Mouse (Mus musculus) lung, postnatal 0 days (tissue): ENCODE data around the gene Eif4a1. TPM values are rescaled to one million over a fixed set of nuclear protein-coding genes. Genes with fewer than 3 reads are reported as not detected.

ENCODE experiments used
- ATAC-seq: fragments of 200-750 bp; cut with Nextera tagmentation; 2 replicates; pipeline ENCODE4 v1.8.0; 2017; ENCODE audit warnings: moderate library complexity
- DNase-seq: peaks from one replicate; pipeline ENCODE4 v3.0.0-alpha.2; 2016; ENCODE audit warnings: low spot score
- H3K27ac ChIP-seq: fragments of 300-500 bp; sonication (generic); 2 replicates; pipeline ENCODE4 v1.5.1; 2014; ENCODE audit warnings: antibody characterized with exemption, mild to moderate bottlenecking, low read length, mixed read lengths
- H3K27me3 ChIP-seq: fragments of 300-500 bp; sonication (generic); replicated peaks from 2 replicates; pipeline ENCODE4 v1.6.1; 2014; ENCODE audit warnings: low read length, mixed read lengths; ENCODE audit not compliant: insufficient read depth
- H3K36me3 ChIP-seq: fragments of 300-500 bp; sonication (generic); 2 replicates; pipeline ENCODE4 v1.6.1; 2014; ENCODE audit warnings: low read length, mixed read lengths; ENCODE audit not compliant: insufficient read depth
- H3K4me1 ChIP-seq: fragments of 300-500 bp; sonication (generic); 2 replicates; pipeline ENCODE4 v1.6.1; 2014; ENCODE audit warnings: antibody characterized with exemption, low read depth, low read length, mixed read lengths; ENCODE audit not compliant: insufficient read depth
- H3K4me2 ChIP-seq: fragments of 300-500 bp; sonication (generic); replicated peaks from 2 replicates; pipeline ENCODE4 v1.6.1; 2014; ENCODE audit warnings: low read depth, mild to moderate bottlenecking, low read length, moderate library complexity, mixed read lengths
- H3K4me3 ChIP-seq: fragments of 300-500 bp; sonication (generic); 2 replicates; pipeline ENCODE4 v1.5.1; 2014; ENCODE audit warnings: low read depth, low read length
- H3K9ac ChIP-seq: fragments of 300-500 bp; sonication (generic); replicated peaks from 2 replicates; pipeline ENCODE4 v1.6.1; 2014; ENCODE audit warnings: low read depth, mild to moderate bottlenecking
- H3K9me3 ChIP-seq: fragments of 300-500 bp; sonication (generic); 2 replicates; pipeline ENCODE4 v1.6.1; 2016; ENCODE audit warnings: low read length, mixed read lengths
- CTCF ChIP-seq: IDR thresholded peaks from 2 replicates; pipeline ENCODE4 v1.5.1; 2016; ENCODE audit warnings: antibody characterized with exemption, mild to moderate bottlenecking
- EP300 ChIP-seq: IDR thresholded peaks from 2 replicates; pipeline ENCODE4 v1.6.1; 2016; ENCODE audit warnings: antibody characterized with exemption, mild to moderate bottlenecking, control low read depth
- WGBS: fragments of 180-500 bp; shearing (Covaris S2); extraction: QIAGEN DNeasy Blood & Tissue Kit; methylation state at CpG from one replicate; pipeline ENCODE4 v1.1.7; 2014; 5-methylcytosine and 5-hydroxymethylcytosine counted together
- polyA plus RNA-seq: library from polyadenylated mRNA; unstranded; fragments of >200 nt; fragmentation: Nextera tagmentation; extraction: Ambion mirVana; gene quantifications from 2 replicates; pipeline ENCODE4 v1.2.1, GENCODE M21; 2015

Eif4a1 gene
- polyA plus RNA-seq, 1 experiment from 2014 or later: 286 TPM

DNA sequence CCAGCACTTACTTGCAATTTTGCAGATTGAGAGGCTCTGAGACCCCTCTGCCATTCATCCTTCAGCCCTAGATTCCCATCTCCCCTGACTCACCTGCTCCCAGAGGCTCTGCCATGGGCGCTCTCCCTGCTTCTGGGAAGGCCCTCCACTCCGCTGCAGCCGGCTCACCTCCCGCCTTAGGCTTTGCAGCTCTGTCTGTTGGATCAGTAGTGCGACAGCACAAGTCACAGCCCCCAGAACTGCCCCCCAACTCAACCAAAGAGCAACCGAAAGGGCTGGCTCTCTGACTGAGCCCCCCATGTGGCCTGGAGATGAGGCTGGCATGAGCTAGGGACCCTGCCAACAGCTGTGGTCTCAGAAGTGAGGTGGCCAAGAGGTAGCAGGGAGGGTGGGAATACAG, 12.7 kb upstream of the Eif4a1 start:
- H3K4me3 ChIP-seq: no peak overlapping the region
- TF ChIP-seq CTCF (no peak), EP300 (no peak)
- H3K4me2 ChIP-seq: peak overlapping the region; percentile 51
- no peak overlapping the region for H3K9ac ChIP-seq
- H3K27me3 ChIP-seq: no peaks in the 10 kb centered on the region
- ATAC-seq (no peak), DNase-seq (no peak)
- H3K4me1 ChIP-seq: peaks cover 41% of the 10 kb centered on the region
- H3K36me3 ChIP-seq: no peaks in the 10 kb centered on the region
- H3K9me3 ChIP-seq: no peaks in the 10 kb centered on the region
- peak overlapping the region; percentile 95 for H3K27ac ChIP-seq
- WGBS: 88% methylated on average over 6 of the region's 6 CpGs

- WGBS: 65% methylated on average over 12 of the region's 12 CpGs
- Histone ChIP-seq H3K36me3 (no peaks in the 10 kb centered on the region), H3K4me2 (no peak overlapping the region), H3K4me1 (peaks cover 41% of the 10 kb centered on the region), H3K9ac (0 out of 2 replicates have a peak overlapping the region, but pooled peaks have one; percentile 8), H3K27me3 (no peaks in the 10 kb centered on the region), H3K27ac (peak overlapping the region; percentile 95), H3K9me3 (no peaks in the 10 kb centered on the region), H3K4me3 (no peak overlapping the region)
- DNase-seq (peak; percentile 73), ATAC-seq (no peak)
- no peak for TF ChIP-seq CTCF
- TF ChIP-seq EP300: 0 out of 2 replicates have a peak, but pooled peaks have one; percentile 25
Observed at GRCm38 (mm10) chr11:69684128-69684745, 12.0 kb upstream of the Eif4a1 start.

DNA sequence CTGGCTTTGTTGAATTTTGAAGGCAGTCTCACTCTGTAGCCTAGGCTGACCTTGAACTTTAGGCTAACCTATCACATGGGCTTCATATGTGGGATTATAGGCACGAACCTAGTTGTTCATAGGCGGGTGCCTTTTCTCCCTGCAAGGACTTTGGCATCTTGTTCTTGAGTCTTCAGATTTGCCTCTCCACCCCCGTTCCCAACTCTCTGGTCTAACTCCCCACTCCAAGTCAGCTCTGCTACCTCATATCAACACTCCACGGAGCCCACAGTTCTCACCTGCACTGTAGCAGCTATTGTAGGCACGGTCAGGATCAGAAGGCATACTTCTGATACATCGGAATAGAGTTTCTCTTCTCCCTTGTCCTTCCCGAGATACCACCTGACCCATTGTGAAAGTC, 11.4 kb upstream of the Eif4a1 start:
- no peaks in the 10 kb centered on the region for H3K27me3 ChIP-seq
- H3K27ac ChIP-seq: peak overlapping the region; percentile 95
- peak overlapping the region; percentile 8; the same call in 1 of the 2 replicates for H3K9ac ChIP-seq
- DNase-seq (no peak), ATAC-seq (no peak)
- WGBS: 69% methylated on average over 7 of the region's 7 CpGs
- H3K9me3 ChIP-seq: no peaks in the 10 kb centered on the region
- H3K4me3 ChIP-seq: no peak overlapping the region
- no peaks in the 10 kb centered on the region for H3K36me3 ChIP-seq
- peaks cover 41% of the 10 kb centered on the region for H3K4me1 ChIP-seq
- TF ChIP-seq CTCF (no peak), EP300 (no peak)
- H3K4me2 ChIP-seq: 0 out of 2 replicates have a peak overlapping the region, but pooled peaks have one; percentile 1

- peak; percentile 25 for ATAC-seq
- H3K27ac ChIP-seq: peak overlapping the region; percentile 95
- 13% methylated on average over 12 of the region's 12 CpGs for WGBS
- H3K4me3 ChIP-seq: 0 out of 2 replicates have a peak overlapping the region, but pooled peaks have one; percentile 2
- H3K4me1 ChIP-seq: peaks cover 41% of the 10 kb centered on the region
- peak; percentile 59 for TF ChIP-seq EP300
- TF ChIP-seq CTCF: peak; percentile 94
- no peak overlapping the region; the same call in 1 of the 2 replicates for H3K9ac ChIP-seq
- DNase-seq: peak; percentile 96
- H3K36me3 ChIP-seq: no peaks in the 10 kb centered on the region
- no peaks in the 10 kb centered on the region for H3K9me3 ChIP-seq
- H3K27me3 ChIP-seq: no peaks in the 10 kb centered on the region
- peak overlapping the region; percentile 84 for H3K4me2 ChIP-seq
Observed at GRCm38 (mm10) chr11:69682840-69683533, 10.8 kb upstream of the Eif4a1 start.

GRCm38 (mm10) chr11:69682209-69682839, 10.1 kb upstream of the Eif4a1 start:
- peak overlapping the region; percentile 83 for H3K4me3 ChIP-seq
- no peaks in the 10 kb centered on the region for H3K9me3 ChIP-seq
- H3K36me3 ChIP-seq: no peaks in the 10 kb centered on the region
- H3K27me3 ChIP-seq: no peaks in the 10 kb centered on the region
- DNase-seq (peak; percentile 15), ATAC-seq (no peak)
- H3K9ac ChIP-seq: 0 out of 2 replicates have a peak overlapping the region, but pooled peaks have one; percentile 82
- H3K4me1 ChIP-seq: peaks cover 41% of the 10 kb centered on the region
- peak overlapping the region; percentile 95 for H3K27ac ChIP-seq
- H3K4me2 ChIP-seq: peak overlapping the region; percentile 84
- TF ChIP-seq CTCF (no peak), EP300 (no peak)
- WGBS: 15% methylated on average over 24 of the region's 24 CpGs
